Mouse (Mus musculus): ENCODE data around the gene Ttc25. TPM values are rescaled to one million over a fixed set of nuclear protein-coding genes. Genes with fewer than 3 reads are reported as not detected.

Ttc25 gene
- polyA plus RNA-seq, 1 experiment: 1.5 TPM

Other genes starting within 250 kb of the Ttc25 start
- gene Eif1, start 225.7 kb upstream of the Ttc25 start, polyA plus RNA-seq (2012; rRNA removed): 510 and 517 TPM in 2 replicates
- gene Gast, start 211.2 kb upstream of the Ttc25 start, polyA plus RNA-seq (2012; rRNA removed): not detected in 2 replicates
- 251 and 269 TPM in 2 replicates for gene Hap1, start 189.5 kb upstream of the Ttc25 start, polyA plus RNA-seq (2012; rRNA removed)
- gene Jup, start 147.8 kb upstream of the Ttc25 start, polyA plus RNA-seq (2012; rRNA removed): 71.3 and 71.5 TPM in 2 replicates
- gene P3h4, start 130.8 kb upstream of the Ttc25 start, polyA plus RNA-seq (2012; rRNA removed): 13.6 and 15.8 TPM in 2 replicates
- gene Fkbp10, start 129.9 kb upstream of the Ttc25 start, polyA plus RNA-seq (2012; rRNA removed): 10.6 and 10.8 TPM in 2 replicates
- gene Nt5c3b, start 103.8 kb upstream of the Ttc25 start, polyA plus RNA-seq (2012; rRNA removed): 63.7 and 77.3 TPM in 2 replicates
- gene Klhl10, start 103.7 kb upstream of the Ttc25 start, polyA plus RNA-seq (2012; rRNA removed): 0.72 and 0.74 TPM in 2 replicates
- gene Klhl11, start 72.9 kb upstream of the Ttc25 start, polyA plus RNA-seq (2012; rRNA removed): 13.6 and 13.7 TPM in 2 replicates
- gene Acly, start 17.6 kb upstream of the Ttc25 start, polyA plus RNA-seq (2012; rRNA removed): 108 and 113 TPM in 2 replicates
- gene Cnp, start 29.3 kb downstream of the Ttc25 start, polyA plus RNA-seq (2012; rRNA removed): 227 and 230 TPM in 2 replicates
- gene Nkiras2, start 73.6 kb downstream of the Ttc25 start, polyA plus RNA-seq (2012; rRNA removed): 23.5 and 27.3 TPM in 2 replicates
- gene Dnajc7, start 74.6 kb downstream of the Ttc25 start, polyA plus RNA-seq (2012; rRNA removed): 224 and 228 TPM in 2 replicates
- 2.5 TPM in 2 replicates for gene Zfp385c, start 146.8 kb downstream of the Ttc25 start, polyA plus RNA-seq (2012; rRNA removed)
- gene Dhx58, start 158.7 kb downstream of the Ttc25 start, polyA plus RNA-seq (2012; rRNA removed): 2.7 and 2.8 TPM in 2 replicates
- gene Kat2a, start 166.9 kb downstream of the Ttc25 start, polyA plus RNA-seq (2012; rRNA removed): 60.7 and 61.7 TPM in 2 replicates
- gene Hspb9, start 168.2 kb downstream of the Ttc25 start, polyA plus RNA-seq (2012; rRNA removed): not detected in 2 replicates
- 205 and 221 TPM in 2 replicates for gene Rab5c, start 192.6 kb downstream of the Ttc25 start, polyA plus RNA-seq (2012; rRNA removed)
- gene Kcnh4, start 214.3 kb downstream of the Ttc25 start, polyA plus RNA-seq (2012; rRNA removed): 15.8 and 19.2 TPM in 2 replicates
- gene Hcrt, start 217.3 kb downstream of the Ttc25 start, polyA plus RNA-seq (2012; rRNA removed): 0.50 and 0.62 TPM in 2 replicates
- 7.7 and 9.3 TPM in 2 replicates for gene Ghdc, start 225.3 kb downstream of the Ttc25 start, polyA plus RNA-seq (2012; rRNA removed)

Measured in frontal cortex, adult 2 months (tissue).